Mouse (Mus musculus) hindbrain, embryonic 15.5 days (tissue): ENCODE results near the gene Ccr7. TPM values are rescaled to one million over a fixed set of nuclear protein-coding genes. Genes with fewer than 3 reads are reported as not detected.

ENCODE experiments used
- ATAC-seq: fragments of 200-750 bp; cut with Nextera tagmentation; 2 replicates; pipeline ENCODE4 v1.8.0; 2017; ENCODE audit warnings: low read depth, moderate number of reproducible peaks, moderate TSS enrichment; ENCODE audit not compliant: low FRiP score
- H3K27ac ChIP-seq: fragments of 300-500 bp; sonication (generic); replicated peaks from 2 replicates; pipeline ENCODE4 v1.5.1; 2015; ENCODE audit warnings: mild to moderate bottlenecking, inconsistent platforms
- H3K27me3 ChIP-seq: fragments of 300-500 bp; sonication (generic); 2 replicates; pipeline ENCODE4 v1.6.1; 2015; ENCODE audit warnings: control low read depth, inconsistent platforms
- H3K36me3 ChIP-seq: fragments of 300-500 bp; sonication (generic); 2 replicates; pipeline ENCODE4 v1.6.1; 2015; ENCODE audit warnings: control low read depth, inconsistent platforms
- H3K4me1 ChIP-seq: fragments of 300-500 bp; sonication (generic); replicated peaks from 2 replicates; pipeline ENCODE4 v1.6.1; 2015; ENCODE audit warnings: control low read depth, inconsistent platforms
- H3K4me2 ChIP-seq: fragments of 300-500 bp; sonication (generic); 2 replicates; pipeline ENCODE4 v1.6.1; 2015; ENCODE audit warnings: moderate library complexity, mild to moderate bottlenecking, inconsistent platforms
- H3K4me3 ChIP-seq: fragments of 300-500 bp; sonication (generic); 2 replicates; pipeline ENCODE4 v1.5.1; 2015; ENCODE audit warnings: mild to moderate bottlenecking, inconsistent platforms
- H3K9ac ChIP-seq: fragments of 300-500 bp; sonication (generic); 2 replicates; pipeline ENCODE4 v1.6.1; 2015; ENCODE audit warnings: inconsistent platforms
- H3K9me3 ChIP-seq: fragments of 300-500 bp; sonication (generic); 2 replicates; pipeline ENCODE4 v1.6.1; 2016; ENCODE audit warnings: control low read depth, inconsistent platforms
- WGBS: fragments of 180-500 bp; shearing (Covaris S2); methylation state at CpG from one replicate; pipeline ENCODE4 v1.1.7; 2015; 5-methylcytosine and 5-hydroxymethylcytosine counted together
- polyA plus RNA-seq: library from polyadenylated mRNA; unstranded; fragments of >200 nt; fragmentation: Nextera tagmentation; extraction: Ambion mirVana; gene quantifications from 2 replicates; pipeline ENCODE4 v1.2.1, GENCODE M21; 2015

The Ccr7 gene
- polyA plus RNA-seq, 1 experiment from 2014 or later = 0.08 TPM

DNA sequence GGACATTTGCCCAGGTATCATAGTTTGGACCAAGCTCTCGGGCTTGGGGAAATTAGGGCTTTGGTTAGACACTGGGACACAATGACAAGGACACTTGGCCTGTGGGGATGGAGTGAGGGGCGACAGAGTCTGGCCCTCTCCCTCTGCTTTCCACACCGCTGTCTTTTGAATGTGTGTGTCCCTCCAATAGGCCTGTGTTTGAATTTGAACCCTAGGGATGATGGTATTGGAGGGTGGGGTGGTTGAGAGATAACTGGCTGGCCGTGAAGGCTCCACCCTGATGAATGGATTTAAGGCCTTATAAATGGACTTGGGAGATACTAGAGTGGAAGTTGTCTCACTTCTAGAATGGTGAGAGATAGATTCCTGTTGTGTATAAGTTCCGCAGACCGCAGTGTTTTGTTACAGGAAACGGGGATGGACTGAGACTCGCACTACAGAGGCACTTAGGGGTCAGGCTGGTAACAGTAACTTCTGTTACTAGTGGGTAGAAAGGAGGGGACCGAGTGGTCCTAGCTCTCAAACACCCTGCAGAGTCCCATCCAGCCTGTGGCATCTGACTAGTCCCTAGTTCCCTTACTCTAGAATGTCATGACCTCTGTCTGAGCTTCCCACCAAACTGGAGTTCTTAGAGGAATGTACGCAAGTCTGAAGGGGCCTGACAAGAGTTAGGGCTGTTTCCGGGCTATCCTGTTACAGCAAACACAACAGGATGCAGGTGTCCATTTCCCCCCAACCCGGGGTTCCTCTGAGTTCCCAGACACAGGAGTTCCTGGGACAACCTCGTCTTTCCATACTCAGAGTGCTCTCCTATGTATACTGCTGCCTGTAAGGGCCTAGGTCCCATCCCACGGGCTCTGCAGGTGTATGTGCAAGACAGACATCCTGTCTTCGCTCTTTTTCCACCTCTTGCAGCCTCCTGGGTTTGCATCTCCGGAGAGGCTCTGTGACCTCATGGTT is 11.5 kb downstream of the Ccr7 start:
- Histone ChIP-seq H3K27me3 (no peaks in the 10 kb centered on the region), H3K36me3 (no peaks in the 10 kb centered on the region), H3K27ac (no peak overlapping the region), H3K4me1 (peaks cover 11% of the 10 kb centered on the region), H3K4me3 (no peak overlapping the region), H3K9me3 (no peaks in the 10 kb centered on the region), H3K4me2 (no peak overlapping the region), H3K9ac (no peak overlapping the region)
- no peak for ATAC-seq
- 79% methylated on average over 16 of the region's 16 CpGs for WGBS

- H3K4me2 ChIP-seq = no peak overlapping the region
- H3K27me3 ChIP-seq = no peaks in the 10 kb centered on the region
- H3K27ac ChIP-seq = no peak overlapping the region
- no peak for ATAC-seq
- WGBS = 44% methylated on average over 18 of the region's 18 CpGs
- 0 out of 2 replicates have a peak, but pooled peaks cover 5% of the 10 kb centered on the region for H3K4me1 ChIP-seq
- H3K36me3 ChIP-seq = no peaks in the 10 kb centered on the region
- H3K9me3 ChIP-seq = no peaks in the 10 kb centered on the region
- H3K4me3 ChIP-seq = no peak overlapping the region
- no peak overlapping the region for H3K9ac ChIP-seq
These were observed 12.3 kb downstream of the Ccr7 start for GRCm38 (mm10) chr11:99142493-99143095.

DNA sequence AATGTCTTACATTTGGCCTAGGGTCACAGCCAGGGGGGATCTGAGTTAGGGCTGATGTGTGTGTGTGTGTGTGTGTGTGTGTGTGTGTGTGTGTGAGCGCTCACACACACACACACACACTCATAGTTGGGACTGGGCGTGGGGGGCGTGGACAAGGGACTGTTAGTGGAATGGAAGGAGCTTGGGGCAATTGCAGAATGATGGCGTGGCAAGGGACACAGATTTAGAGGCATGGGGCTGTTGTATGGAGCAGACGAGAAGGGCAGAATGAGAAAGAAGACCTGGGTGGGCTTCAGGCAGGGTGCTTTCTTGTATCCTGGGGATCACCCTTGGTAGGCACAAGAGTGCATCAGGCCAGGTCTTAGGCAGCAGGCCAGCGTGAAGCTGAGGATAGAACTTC is 12.8 kb downstream of the Ccr7 start:
- no peak overlapping the region for H3K27ac ChIP-seq
- H3K9me3 ChIP-seq = no peaks in the 10 kb centered on the region
- 0 out of 2 replicates have a peak, but pooled peaks cover under 1% of the 10 kb centered on the region for H3K4me1 ChIP-seq
- no peak overlapping the region for H3K4me3 ChIP-seq
- H3K27me3 ChIP-seq = no peaks in the 10 kb centered on the region
- H3K36me3 ChIP-seq = no peaks in the 10 kb centered on the region
- no peak overlapping the region for H3K9ac ChIP-seq
- no peak overlapping the region for H3K4me2 ChIP-seq
- ATAC-seq = no peak
- WGBS = 83% methylated on average over 6 of the region's 6 CpGs

DNA sequence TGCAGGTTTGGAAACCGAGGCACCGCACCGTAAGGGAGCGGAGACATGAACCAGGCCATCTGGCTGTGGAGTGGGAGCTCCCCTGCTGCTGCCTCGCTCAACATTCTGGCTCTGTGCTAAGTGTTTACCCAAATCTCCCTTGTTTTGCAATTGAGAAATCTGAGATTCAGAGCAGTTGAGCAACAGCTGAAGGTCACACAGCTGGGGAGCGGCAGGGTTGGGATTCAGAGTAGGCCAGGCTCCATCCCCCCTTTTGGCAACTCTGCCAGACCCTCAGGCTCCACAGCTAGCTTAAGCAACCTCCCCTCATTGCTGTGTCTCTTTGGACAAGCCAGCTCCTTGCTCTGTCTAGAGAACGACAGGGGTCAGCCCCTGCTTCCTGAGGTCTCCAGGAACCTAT is 13.3 kb downstream of the Ccr7 start:
- H3K27me3 ChIP-seq = no peaks in the 10 kb centered on the region
- no peaks in the 10 kb centered on the region for H3K4me1 ChIP-seq
- no peak for ATAC-seq
- H3K4me3 ChIP-seq = no peak overlapping the region
- H3K36me3 ChIP-seq = no peaks in the 10 kb centered on the region
- no peak overlapping the region for H3K27ac ChIP-seq
- H3K9ac ChIP-seq = no peak overlapping the region
- 60% methylated on average over 7 of the region's 7 CpGs for WGBS
- no peaks in the 10 kb centered on the region for H3K9me3 ChIP-seq
- no peak overlapping the region for H3K4me2 ChIP-seq

- WGBS = 87% methylated on average over 9 of the region's 9 CpGs
- H3K9me3 ChIP-seq = no peaks in the 10 kb centered on the region
- H3K4me3 ChIP-seq = no peak overlapping the region
These were observed 15.9 kb downstream of the Ccr7 start for GRCm38 (mm10) chr11:99138976-99139375.

GRCm38 (mm10) chr11:99137385-99137784 is 17.5 kb downstream of the Ccr7 start:
- H3K36me3 ChIP-seq = no peaks in the 10 kb centered on the region
- H3K4me1 ChIP-seq = peaks cover 3% of the 10 kb centered on the region
- no peak overlapping the region for H3K9ac ChIP-seq
- no peaks in the 10 kb centered on the region for H3K27me3 ChIP-seq
- H3K27ac ChIP-seq = no peak overlapping the region
- ATAC-seq = no peak
- no peaks in the 10 kb centered on the region for H3K9me3 ChIP-seq
- 88% methylated on average over 4 of the region's 4 CpGs for WGBS
- no peak overlapping the region for H3K4me3 ChIP-seq
- no peak overlapping the region for H3K4me2 ChIP-seq

More at GRCm38 (mm10) chr11:99138976-99139375, 15.9 kb downstream of the Ccr7 start:
- no peak overlapping the region for H3K4me2 ChIP-seq
- no peaks in the 10 kb centered on the region for H3K27me3 ChIP-seq
- ATAC-seq = no peak
- no peak overlapping the region for H3K9ac ChIP-seq
- H3K4me1 ChIP-seq = no peaks in the 10 kb centered on the region
- H3K27ac ChIP-seq = no peak overlapping the region
- H3K36me3 ChIP-seq = no peaks in the 10 kb centered on the region

DNA sequence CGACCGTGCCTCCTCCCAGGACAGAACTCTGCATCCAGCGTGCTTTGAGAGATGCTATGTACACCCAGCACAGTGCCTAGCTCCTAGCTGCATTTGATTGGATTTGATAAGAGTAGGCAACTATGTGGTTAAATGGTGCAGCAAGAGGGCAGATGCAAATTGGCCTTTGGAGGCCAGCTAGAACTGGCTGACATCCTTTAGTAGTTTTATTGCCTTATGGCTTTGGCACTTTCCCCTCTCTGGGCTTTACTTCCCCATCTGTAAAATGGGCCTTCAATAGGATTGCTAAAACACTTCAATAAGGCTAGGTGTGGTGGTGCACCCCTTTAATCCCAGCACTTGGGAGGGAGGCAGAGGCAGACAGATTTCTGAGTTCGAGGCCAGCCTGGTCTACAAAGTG is 17.9 kb downstream of the Ccr7 start:
- 65% methylated on average over 4 of the region's 4 CpGs for WGBS

DNA sequence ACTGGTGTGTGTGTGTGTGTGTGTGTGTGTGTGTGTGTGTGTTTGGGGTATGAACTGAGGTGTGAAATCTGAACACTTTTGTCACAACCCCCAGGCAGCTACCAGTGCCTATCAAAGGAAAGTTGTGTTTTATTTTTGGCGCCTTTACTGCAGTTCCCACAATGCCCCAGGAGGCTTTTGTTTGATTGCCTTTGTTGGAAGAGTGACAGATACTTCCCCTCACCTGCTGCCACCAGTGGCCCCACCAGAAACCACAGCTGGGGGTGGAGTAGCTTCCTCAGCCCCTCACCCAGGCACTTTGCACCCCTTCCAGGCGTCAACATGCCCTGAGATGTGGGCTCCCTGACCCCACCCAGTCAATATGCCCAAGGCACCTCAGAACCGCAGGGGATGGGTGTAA is 18.5 kb downstream of the Ccr7 start:
- Histone ChIP-seq H3K27ac (no peak overlapping the region), H3K9me3 (no peaks in the 10 kb centered on the region), H3K36me3 (no peaks in the 10 kb centered on the region), H3K4me3 (no peak overlapping the region), H3K4me1 (peaks cover 14% of the 10 kb centered on the region), H3K27me3 (no peaks in the 10 kb centered on the region), H3K9ac (no peak overlapping the region), H3K4me2 (no peak overlapping the region)
- no peak for ATAC-seq
- WGBS = 38% methylated on average over 3 of the region's 3 CpGs

More for the DNA sequence above, 17.9 kb downstream of the Ccr7 start:
- Histone ChIP-seq H3K9me3 (no peaks in the 10 kb centered on the region), H3K4me1 (peaks cover 8% of the 10 kb centered on the region), H3K36me3 (no peaks in the 10 kb centered on the region), H3K27me3 (no peaks in the 10 kb centered on the region), H3K4me2 (no peak overlapping the region), H3K9ac (no peak overlapping the region), H3K4me3 (no peak overlapping the region), H3K27ac (no peak overlapping the region)
- no peak for ATAC-seq

GRCm38 (mm10) chr11:99135047-99135440 is 19.8 kb downstream of the Ccr7 start:
- Histone ChIP-seq H3K9me3 (no peaks in the 10 kb centered on the region), H3K4me3 (no peak overlapping the region), H3K27me3 (no peaks in the 10 kb centered on the region), H3K4me1 (peaks cover 16% of the 10 kb centered on the region), H3K27ac (no peak overlapping the region), H3K9ac (no peak overlapping the region), H3K4me2 (no peak overlapping the region), H3K36me3 (no peaks in the 10 kb centered on the region)
- no peak for ATAC-seq
- WGBS = 86% methylated on average over 8 of the region's 8 CpGs

- Histone ChIP-seq H3K36me3 (no peaks in the 10 kb centered on the region), H3K9me3 (no peaks in the 10 kb centered on the region), H3K9ac (no peak overlapping the region), H3K4me2 (no peak overlapping the region), H3K4me1 (peaks cover 16% of the 10 kb centered on the region), H3K27me3 (no peaks in the 10 kb centered on the region), H3K4me3 (no peak overlapping the region), H3K27ac (no peak overlapping the region)
- no peak for ATAC-seq
- 72% methylated on average over 15 of the region's 15 CpGs for WGBS
These were observed 20.4 kb downstream of the Ccr7 start for GRCm38 (mm10) chr11:99134266-99135046.

DNA sequence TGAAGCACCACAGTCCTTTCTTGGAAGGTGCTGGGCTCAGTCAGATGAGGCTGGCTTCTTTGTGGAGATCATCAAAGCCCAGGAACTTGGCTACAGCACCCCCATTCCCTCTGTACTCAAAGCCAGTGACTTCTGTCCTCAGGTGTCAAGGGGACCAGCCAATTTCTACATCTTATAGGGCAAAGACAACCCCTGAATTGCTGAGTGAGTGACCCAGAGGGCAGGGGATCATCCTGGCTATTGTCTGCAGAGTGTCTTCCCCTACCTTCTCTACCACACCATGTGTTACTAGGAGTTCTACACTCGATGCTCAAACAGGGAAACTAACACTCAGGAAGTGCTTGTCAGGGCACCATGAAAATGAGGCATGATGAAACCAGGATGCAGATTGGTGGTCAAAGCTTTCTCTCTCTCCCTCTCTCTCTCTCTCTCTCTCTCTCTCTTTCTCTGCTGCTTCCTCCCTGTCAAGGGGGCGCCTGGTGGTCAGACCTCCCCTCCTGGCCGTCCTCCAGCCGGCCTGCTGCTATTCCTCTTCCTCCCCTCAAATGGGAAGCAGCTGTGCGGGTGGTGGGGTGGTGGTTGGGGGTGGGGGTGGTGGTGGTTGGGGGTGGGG is 21.5 kb downstream of the Ccr7 start:
- WGBS = 39% methylated on average over 5 of the region's 5 CpGs
- H3K9me3 ChIP-seq = no peaks in the 10 kb centered on the region
- H3K36me3 ChIP-seq = no peaks in the 10 kb centered on the region
- H3K4me3 ChIP-seq = no peak overlapping the region
- no peak overlapping the region for H3K27ac ChIP-seq
- H3K4me1 ChIP-seq = peaks cover 16% of the 10 kb centered on the region
- ATAC-seq = no peak
- no peak overlapping the region for H3K9ac ChIP-seq
- no peak overlapping the region for H3K4me2 ChIP-seq
- H3K27me3 ChIP-seq = no peaks in the 10 kb centered on the region
